Mouse (Mus musculus) kidney, adult 18-20 months (tissue): ENCODE data around the gene Med16.
A peak's percentile ranks its signal among the peaks of the same experiment; 100 is the strongest.
"Not testable (repeated sequence)": the region's sequence is repeated elsewhere in the genome, so short reads cannot be mapped to it uniquely, and the experiment has no call there.

Source experiments
- DNase-seq: peaks from one replicate; pipeline ENCODE4 v3.0.0; 2021

Med16 gene

DNA sequence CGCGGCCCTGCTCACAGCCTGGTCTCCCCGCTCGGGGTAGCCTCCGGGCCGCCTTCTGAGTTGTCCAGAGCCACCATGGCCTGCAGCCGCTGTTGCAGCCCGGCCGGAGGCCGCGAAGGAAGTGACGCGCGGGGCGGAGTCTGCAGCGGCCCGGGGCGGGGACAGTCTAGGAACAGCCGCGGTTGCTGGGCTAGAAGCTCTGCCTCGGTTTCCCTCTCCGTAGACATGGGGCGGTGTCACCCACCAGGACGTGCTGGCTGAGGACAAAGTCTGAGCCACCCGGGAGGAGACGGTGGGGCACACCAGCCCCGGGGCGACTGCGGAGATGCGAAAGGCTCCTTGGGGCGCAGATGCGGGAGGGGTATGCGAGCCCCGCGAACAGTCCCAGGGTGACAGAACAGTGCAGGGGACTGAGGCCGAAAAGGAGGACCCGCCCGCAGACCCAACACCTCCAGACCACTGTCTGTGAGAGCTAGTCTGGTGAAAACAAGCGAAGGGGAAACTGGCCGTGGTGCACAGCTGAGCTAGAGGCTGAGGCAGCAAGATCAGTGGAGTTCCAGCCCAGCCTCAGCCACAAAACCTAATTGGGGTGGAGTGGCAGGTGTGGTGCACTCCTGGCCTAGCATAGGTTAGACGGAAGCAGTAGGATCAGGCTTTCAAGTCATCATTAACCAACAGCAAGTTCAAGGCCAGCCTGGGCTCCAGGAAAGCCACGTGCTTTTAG, 8.2 kb upstream of the Med16 start, which contains the start of gene Kiss1r:
Gene Kiss1r, plus strand, starts transcription at position 164 of the 724 bp plus-strand sequence.
- peak; percentile 90 for DNase-seq

DNA sequence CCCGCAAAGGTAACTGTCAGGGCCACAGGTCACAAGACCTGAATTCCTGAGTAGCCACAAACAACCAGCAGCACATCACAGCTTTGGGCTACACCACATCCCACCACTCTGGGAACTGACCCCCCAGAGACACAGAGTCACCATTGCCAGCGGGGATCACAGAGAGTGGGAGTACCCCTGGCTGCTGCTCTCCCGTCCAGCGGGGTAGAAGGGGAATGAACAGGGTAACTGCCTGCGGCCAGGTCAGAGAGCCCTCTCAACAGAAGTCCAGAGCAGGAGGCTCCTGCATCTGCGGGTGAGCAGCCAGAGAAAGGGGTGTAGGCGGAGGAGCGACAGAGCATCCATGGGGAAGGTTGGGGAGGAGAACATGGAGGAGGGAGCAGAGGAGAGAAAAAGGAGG, 7.4 kb upstream of the Med16 start:
- DNase-seq: no peak

DNA sequence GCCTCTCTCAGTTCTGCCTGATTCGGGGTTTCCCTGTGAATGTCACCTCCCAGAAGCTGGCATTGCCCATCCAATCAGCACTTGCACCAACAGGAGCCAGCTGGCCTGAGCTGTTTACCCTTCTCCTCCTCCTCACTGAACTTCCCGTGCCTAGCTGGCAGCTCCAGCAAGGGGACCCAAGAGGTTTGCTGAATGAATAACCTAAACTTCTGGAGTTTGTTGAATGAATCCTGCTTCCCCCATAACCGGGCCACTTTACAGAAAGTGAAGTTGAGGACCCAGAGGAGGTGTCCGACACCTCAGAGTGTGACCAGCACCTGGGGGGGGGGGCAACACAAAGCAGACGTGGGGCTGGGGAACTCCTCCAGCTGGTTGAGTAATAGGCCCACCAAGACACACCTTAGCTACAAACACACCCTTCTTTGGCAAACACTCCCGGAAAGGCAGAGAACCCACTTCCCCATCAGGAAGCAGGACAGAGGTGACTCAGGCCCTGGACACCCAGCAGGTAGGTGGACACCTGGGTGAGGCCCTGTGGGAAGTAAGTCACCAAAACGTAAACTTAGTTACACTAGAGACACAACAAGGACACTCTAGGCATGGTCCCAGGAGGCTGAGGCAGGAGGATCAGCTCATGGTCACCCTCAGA, 6.3 kb upstream of the Med16 start:
- DNase-seq: no peak

DNA sequence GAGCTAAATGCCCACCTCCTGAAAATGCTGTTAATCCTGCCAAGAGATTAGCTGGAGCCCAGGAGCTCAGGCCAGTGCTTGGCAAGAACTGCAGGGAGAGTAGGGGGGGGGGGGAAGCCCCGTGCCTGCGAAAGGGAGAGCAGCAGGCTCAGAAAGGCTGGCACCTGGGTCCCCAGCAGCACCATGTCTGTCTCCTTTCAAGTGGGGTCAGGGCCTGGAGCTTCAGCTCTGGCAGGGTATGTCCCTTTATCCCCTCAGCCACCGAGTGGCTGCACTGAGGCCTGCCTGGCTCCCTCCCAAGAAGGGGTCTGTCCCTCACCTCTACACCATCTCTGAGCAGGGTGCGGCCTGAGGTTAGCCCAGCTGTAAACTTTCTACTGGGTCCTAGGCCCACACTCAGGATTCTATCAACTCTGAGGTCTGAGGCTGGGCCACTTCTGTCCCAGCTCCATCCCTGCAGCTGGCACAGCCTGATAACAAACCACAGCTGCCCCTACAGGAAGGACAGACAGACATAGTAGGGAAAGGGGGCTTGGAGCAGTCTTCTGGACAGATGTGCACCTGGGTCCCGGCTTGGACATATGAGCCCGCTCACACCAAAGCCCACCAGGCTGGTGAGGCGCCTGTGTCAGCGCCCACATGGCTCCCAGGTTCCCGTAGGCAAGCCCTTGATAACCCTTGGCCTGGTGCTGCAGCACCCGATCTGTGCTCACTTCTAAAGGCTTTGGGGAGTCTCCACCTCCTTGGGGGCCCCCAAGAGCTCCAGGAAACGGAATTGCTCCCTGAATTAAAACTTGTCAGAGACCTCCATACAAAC, 5.6 kb upstream of the Med16 start:
- DNase-seq: no peak

DNA sequence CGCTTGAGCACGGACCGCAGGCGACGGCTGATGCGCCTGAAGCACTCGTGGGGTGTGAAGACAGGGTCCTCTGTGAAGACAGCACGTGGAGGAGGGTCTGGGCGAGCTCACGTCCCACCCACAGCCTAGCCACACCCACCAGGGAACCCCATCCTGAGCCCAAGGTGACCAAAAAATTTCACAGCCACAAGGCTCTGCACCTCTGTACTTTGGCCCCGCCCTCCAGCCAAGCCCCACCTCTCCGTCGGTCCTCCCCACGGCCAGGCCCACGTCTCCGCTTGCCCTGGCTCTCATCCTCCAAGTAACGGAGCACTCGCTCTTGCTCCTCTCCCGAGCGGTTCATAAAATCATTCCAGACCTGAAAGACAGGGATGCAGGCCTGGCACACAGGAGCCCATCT, 3.7 kb upstream of the Med16 start:
- no peak for DNase-seq

DNA sequence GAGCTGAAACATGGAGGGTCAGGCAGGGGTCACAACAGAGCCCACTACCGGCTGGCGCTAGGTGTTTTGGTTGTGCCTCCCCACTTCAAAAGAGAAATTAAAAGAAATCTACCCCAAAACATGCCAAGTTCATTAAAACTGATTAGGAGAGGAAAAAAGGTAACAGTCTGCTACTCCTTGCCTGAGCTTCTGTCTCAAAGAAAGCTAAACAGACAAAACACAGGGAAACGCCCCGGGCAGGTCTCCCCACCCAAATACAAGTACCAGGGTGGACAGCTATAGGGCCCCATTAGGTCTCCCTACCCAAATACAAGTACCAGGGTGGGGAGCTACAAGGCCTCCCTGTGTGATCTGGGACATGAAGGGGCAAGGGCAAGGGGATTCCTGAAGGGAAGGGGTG, 1.8 kb upstream of the Med16 start, which contains the start of gene Gm26602:
Gene Gm26602, plus strand, starts transcription at position 301 of the 400 bp plus-strand sequence.
- DNase-seq: no peak

DNA sequence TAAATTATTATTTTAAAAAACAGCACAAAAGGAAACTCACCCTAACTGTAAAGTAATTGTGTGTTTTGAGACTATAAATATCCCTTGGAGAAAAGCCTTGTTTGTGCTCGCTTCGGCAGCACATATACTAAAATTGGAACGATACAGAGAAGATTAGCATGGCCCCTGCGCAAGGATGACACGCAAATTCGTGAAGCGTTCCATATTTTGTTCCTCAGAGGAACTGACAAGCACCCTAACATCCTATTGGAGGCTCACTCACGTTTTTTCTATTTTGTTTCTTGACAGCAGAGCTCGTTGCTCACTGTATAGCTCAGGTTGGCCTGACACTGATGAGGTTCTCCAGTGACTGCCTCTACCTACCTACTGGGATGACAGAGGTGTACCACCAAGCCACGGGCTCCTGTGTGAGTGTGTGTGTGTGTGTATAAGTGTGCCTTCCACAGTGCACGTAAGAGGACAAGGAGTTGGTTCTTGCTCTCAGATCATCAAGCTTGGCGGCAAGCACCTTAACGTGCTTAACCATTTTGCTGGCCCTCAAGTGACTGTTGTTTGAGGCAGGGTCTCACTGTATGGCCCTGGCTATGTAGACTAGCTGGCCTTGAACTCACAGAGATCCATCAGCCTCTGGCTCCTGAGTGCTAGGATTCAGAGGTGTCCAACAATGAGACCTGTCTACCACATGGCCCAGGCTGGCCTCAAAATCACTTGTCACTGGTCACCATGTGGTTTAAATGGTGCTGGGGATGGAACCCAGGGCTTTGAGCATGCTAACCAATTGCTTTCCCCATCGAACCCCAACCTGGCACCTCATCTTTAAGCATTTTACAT, 584 bp upstream of the Med16 start:
- peak; percentile 64 for DNase-seq

DNA sequence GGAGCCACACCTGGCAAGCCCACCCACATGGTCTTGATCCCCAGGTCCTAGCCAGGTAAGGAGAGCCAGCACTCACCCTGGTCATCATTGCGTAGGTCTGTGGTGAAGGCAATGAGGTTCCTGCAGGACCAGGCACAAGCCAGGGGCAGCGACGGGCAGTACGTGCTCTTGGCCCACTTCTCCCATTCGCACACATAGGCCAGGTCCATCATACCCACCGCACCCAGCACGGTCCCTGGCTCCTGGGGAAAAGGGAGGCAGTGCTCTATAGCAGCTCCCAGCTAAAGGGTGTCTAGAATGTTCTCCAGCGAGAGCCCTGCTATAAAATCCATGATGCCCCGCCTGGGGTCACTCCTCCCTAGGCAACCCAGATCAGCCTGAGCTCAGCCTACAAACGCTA, 1.3 kb downstream of the Med16 start:
- no peak for DNase-seq

DNA sequence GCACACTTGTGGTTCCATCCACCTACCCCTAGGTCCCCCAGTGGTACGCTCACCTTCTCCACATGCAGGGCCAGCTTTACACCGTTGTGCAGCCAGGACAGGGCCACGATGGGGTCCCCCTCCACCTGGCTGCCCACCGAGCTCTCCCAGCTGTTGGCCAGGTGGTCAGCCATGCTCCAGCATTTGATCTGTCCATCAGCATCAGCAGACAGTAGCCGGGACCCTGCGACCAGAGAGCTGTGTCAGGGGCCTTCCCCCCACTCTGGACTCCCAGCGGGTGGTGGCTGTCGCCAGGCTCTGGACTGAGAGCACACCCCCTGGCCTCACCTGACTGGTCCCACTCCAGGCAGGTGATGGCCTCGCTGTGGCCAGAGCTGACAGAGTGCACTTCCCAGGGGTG, 2.0 kb downstream of the Med16 start:
- no peak for DNase-seq

DNA sequence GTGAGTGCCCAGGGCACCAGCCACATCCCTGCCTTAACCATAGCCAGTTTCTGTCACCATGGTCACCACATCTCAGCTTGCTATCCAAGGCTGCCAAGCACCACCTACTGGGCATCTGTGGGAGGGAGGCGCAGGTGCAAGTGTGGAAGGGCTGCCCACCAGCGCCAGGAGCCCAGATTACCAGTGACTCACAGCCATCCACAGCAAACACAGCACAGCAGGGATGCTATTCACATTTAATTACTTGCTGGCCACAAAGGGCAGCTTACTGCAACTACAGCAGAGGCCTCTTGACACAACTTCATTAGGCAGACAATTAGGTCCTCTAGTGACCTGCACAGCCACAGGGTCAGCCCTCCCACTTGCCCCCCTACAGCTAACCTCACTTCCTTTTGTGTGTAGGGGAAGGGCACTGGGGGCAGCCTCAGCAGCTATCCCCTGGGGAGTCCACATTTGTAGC, 7.7 kb downstream of the Med16 start:
- no peak for DNase-seq

DNA sequence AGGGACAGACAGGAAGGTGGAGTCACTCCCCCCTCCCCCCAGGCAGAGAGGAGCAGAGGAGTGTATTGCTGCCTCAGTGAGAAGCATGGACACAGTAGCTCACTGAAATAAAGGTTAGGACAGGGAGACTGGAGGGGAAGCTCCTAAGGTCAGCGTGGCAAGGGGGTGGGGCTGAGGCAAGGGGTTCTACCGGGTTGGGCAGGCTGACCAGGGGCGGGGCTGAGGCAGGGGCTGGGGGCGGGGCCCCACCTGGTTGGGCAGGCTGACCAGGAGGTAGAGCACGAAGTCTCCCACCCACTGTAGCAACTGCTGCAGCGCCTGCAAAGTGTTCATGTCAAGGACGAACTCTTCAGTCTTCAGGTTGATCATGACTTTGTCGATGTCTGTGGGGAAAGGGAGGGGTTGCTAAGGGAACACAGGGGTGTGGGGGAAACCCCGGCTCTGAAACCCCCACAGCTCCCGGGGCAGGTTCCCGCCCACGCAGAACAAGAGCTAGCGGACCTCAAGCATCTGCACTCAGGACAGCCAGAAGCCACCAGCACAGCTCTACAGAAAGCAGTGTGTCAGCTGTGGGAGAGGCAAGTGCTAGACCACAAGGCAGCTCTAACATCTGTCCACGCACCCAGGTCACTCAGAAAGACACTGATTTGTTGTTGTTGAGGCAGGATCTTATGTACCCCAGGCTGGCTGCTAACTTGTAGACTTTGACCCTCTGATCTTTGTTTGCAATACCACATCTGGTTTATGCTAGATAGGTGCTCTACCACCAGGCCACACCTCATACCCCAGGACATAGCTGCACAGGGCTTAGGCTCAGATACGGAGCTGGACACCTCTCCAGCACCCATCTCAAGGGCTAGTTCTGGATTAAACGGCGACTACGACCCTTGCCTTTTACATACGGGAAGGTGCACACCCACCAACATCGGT, 11.1 kb downstream of the Med16 start:
- DNase-seq: peak; percentile 25

DNA sequence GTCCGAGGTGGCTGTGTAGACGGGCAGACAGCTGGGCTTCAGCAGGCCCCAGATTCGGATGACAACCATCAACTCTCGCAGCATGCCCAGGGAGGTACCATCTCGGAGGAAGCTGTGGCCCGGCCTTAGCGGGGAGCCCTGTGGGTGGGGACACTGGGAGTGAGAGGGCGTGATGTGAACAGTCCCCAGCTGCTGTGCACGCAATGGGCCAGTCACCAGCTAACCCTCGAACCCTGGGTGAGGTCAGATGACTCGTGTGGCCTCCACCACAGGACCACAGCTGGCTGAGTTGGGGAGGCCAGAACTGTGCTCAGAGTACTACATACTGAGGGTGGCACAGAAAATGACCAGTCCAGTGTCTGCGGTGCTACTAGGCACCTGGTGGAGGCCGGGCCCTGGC, 11.9 kb downstream of the Med16 start:
- no peak for DNase-seq

DNA sequence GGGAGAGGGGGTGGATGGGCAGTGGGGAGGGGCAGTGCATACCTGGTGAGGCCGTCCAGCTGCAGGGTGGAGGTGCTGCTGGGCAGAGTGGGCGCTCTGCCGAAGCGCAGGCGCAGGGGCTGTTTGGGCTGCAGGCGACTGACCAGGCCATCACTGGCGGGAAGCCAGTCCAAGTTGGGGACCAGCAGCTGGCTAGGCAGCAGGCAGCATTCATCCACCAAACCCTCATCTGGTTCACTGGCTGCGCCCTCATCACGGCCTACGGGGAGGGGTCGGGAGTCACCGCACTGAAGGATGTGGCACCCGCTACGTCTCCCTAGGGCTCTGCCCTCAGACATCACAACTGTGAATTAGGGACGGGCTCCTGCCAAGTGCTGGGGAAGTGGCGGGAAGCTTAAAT, 12.4 kb downstream of the Med16 start:
- no peak for DNase-seq

DNA sequence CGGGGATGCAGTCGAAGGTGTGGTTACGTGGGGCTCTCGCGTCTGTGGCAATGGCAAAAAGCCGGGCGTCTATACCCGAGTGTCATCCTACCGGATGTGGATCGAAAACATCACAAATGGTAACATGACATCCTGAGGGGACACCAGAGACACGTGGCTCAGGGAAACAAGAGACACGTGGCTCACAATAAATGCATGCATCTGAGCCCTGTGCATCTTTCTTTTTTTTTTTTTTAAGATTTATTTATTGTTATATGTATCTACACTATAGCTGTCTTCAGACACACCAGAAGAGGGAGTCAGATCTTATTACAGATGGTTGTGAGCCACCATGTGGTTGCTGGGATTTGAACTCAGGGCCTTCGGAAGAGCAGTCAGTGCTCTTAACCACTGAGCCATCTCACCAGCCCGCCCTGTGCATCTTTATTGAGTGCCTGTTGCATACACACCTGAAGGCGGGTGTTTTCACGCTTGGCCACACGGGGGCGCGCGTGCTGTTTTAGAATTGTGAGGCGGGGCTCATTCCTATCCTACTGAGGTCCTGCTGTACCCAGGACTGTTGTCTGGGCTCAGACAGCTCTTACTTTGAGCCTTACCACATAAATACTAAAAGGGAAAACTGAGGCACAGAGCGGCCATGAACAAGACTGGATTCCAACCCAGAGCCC, 16.1 kb downstream of the Med16 start:
- peak; percentile 86 for DNase-seq

DNA sequence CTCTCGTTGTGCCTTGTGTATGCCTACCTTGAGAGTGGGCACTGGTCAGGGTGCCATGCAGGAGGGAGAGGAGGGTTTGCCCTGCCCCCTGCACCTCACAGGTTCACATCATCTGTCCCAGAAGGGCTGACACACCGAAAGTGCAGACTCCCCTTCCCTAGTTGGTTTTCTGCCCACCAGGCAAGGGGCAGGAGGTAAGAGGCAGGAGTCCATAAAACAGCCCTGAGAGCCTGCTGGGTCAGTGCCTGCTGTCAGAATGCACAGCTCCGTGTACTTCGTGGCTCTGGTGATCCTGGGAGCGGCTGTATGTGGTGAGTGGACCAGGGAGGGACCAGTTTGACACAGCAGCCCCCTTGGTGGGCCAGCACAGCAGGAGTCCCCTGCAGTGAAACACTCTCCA, 18.1 kb downstream of the Med16 start, which contains the start of gene Cfd:
Gene Cfd, plus strand, starts transcription at position 184 of the 400 bp plus-strand sequence.
- DNase-seq: no peak

DNA sequence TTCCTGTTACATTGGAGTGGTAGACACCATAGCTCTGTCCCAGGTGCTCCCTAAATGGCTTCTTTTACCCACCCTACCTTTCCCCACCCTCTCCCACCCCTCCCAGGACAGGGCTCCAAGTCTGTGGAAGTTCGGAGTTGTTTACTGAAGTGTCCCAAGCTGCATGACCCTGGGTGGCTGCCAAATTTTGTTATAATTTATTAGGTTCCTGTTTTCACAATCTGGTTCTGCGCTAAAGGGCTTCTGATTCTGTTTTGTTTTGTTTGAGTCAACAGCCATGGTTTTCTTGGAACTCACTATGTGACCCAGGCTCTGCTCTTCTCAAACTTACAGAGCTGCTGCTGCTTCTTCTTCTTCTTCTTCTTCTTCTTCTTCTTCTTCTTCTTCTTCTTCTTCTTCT, 19.3 kb downstream of the Med16 start:
- no peak for DNase-seq

DNA sequence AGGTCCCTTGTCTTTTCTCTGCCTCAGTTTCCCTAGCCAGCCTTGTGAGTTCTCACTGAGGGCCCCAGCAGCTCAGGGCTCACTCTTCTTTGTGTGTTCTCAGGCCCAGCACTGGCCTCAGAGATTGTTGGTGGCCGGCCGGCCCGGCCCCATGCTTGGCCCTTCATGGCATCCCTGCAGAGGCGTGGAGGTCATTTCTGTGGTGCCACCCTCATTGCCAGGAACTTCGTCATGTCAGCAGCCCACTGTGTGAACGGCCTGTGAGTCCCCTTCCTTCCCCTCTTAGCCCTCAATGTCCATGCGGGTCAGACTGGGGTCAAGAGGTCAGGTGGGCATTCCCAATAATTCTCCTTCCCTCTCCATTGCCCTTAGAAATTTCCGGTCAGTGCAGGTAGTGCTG, 22.1 kb downstream of the Med16 start:
- DNase-seq: no peak

DNA sequence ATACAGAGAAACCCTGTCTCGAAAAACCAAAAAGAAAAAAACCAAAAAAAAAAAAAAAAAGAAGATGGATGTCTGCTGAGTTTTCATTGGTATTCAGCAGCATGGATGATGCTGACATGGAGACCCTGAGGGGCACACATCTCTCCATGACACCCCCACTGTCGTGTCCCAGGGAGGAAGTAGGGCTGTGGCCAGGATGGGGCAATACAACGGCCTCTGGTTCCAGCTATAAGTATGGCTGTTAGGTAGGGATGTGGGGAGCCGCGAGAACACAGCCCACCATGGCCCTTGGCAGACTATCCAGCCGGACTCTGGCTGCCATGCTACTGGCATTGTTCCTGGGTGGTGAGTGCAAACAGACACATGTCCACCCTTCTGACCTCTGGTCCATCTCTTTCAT, 22.7 kb downstream of the Med16 start, which contains the start of gene Elane:
Gene Elane, plus strand, starts transcription at position 194 of the 400 bp plus-strand sequence.
- no peak for DNase-seq

DNA sequence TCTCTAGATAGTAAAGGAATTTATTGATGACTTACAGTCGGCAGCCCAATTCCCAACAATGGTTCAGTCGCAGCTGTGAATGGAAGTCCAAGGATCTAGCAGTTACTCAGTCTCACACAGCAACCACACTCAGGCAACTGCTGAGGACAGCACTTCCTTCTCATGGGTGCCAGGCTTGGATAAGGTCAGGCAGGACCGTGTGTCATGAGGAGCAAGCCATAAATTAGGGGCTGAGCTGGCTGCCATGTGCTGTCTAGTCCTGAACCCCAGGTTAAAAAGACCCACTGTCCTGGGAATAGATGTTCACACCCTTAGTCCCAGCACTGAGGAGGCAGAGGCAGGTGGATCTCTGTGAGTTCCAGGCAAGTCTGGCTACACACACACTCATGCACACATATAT, 23.8 kb downstream of the Med16 start:
- not testable (repeated sequence) for DNase-seq

DNA sequence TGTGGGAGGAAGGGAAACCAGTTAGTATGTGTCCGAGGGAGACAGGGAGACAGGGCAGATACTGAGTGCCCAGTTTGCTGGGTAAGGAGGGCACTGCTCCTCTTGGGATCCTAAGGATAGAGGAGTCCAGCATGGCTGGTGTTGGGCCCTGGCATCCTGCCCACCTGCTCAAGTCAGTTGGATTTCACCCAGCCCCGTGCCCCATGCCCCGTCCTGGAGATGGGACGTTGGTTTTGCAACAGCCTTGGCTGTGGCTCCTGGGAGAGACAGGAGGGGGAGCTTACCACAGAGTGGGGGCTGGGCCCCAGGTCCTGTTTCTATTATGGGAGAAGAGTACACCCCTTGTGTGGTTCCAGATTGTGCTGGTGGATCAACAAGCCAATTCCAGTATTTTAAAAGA, 24.3 kb downstream of the Med16 start:
- peak; percentile 85 for DNase-seq
